Mouse (Mus musculus): ENCODE measurements around the gene Copz1. TPM values are rescaled to one million over a fixed set of nuclear protein-coding genes. Genes with fewer than 3 reads are reported as not detected.

The Copz1 gene
- polyA plus RNA-seq (2014; fragmentation: Nextera tagmentation; extraction: Ambion mirVana): 195 and 216 TPM in 2 replicates

DNA sequence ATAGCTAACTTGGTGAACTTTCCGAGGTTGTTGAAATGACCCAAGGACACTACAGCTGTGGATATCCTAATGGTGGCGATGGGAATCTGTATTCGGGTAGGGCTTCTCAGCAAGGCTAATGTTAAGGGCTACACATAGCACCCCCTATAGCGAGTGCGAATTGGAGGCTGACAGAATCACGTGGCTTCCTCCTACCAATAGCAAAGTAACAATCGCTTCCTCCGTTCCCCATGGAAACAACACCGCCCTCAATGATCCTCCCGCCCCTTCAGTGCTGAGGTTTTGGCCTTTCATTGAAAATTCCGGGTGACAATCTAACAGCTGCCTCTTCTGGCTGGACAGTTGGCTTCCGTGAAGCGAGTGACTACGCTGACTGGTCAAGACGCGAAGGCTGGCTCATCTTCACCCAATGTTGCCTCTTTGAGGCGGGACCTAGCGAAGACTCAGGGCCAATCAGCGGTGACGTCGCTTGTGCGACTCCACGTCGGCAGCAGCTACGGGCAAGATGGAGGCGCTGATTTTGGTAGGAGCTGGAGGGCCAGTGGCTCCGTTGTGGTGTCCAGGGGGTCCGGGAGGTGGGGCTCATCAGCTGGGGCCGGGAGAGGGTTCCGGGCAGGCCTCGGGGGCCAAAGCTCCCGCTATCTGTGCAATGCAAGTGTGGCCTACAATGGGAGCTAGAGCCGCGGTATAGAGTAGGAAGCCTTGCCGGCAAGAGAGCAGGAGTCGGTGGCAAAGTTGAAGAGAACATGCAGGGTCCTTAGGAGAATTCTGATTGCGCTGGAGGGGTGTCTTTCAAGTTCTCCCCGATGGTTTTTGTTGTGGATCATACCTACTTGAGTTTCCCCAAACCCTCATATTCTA is at the start of gene Copz1:
Copz1 (plus strand) TSS at position 296 of the 861 bp plus-strand sequence.
- peak within 1 kb of the TSS; percentile 73 for H3K4me2 ChIP-seq (ENCODE audit: low read depth, low read length)
- peaks cover 23% of the 10 kb centered on the region for H3K4me1 ChIP-seq (ENCODE audit: control insufficient read depth, insufficient read depth, low read length)

DNA sequence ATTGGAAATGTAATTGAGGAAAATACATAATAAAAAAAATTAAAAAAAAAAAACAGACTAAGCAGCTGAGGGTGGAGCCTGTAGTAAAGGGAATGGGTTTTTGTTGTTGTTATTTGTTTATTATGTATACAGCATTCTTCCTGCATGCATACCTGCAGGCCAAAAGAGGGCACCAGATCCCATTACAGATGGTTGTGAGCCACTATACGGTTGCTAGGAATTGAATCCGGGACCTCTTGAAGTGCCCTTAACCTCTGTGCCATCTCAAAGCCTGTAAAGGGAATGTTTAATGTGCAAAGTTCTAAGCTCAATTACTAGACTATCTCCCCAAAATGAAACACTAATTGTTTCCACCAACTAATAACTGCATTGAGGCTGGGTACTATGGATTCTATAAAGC is 48.4 kb upstream of the Copz1 start:
- no peaks in the 10 kb centered on the region for H3K9me3 ChIP-seq (ENCODE audit: control insufficient read depth, low read length)
- H3K27me3 ChIP-seq (ENCODE audit: control insufficient read depth, insufficient read depth, low read length): no peaks in the 10 kb centered on the region
- H3K9ac ChIP-seq (replicated peaks; ENCODE audit: low read depth, low read length): no peak overlapping the region
- WGBS: 91% methylated on average over 2 of the region's 2 CpGs
- ATAC-seq (ENCODE audit: low read depth): no peak
- no peak overlapping the region for H3K4me3 ChIP-seq (ENCODE audit: low read depth, low read length)
- H3K4me1 ChIP-seq (ENCODE audit: control insufficient read depth, insufficient read depth, low read length): no peaks in the 10 kb centered on the region
- no peaks in the 10 kb centered on the region for H3K36me3 ChIP-seq (ENCODE audit: control insufficient read depth, insufficient read depth, low read length)
- H3K27ac ChIP-seq (ENCODE audit: low read depth, low read length): no peak overlapping the region
- H3K4me2 ChIP-seq (ENCODE audit: low read depth, low read length): no peak overlapping the region

More for the DNA sequence above, at the start of gene Copz1:
- WGBS: under 1% methylated on average over 38 of the region's 38 CpGs
- Histone ChIP-seq H3K36me3 (ENCODE audit: control insufficient read depth, insufficient read depth, low read length) (no peaks in the 10 kb centered on the region), H3K27me3 (ENCODE audit: control insufficient read depth, insufficient read depth, low read length) (no peaks in the 10 kb centered on the region), H3K9me3 (ENCODE audit: control insufficient read depth, low read length) (no peaks in the 10 kb centered on the region), H3K4me3 (ENCODE audit: low read depth, low read length) (peak within 1 kb of the TSS; percentile 51), H3K9ac (replicated peaks; ENCODE audit: low read depth, low read length) (peak within 1 kb of the TSS; percentile 59), H3K27ac (ENCODE audit: low read depth, low read length) (peak within 1 kb of the TSS; percentile 34; the same call in 1 of the 2 replicates)
- ATAC-seq (ENCODE audit: low read depth): peak; percentile 99

DNA sequence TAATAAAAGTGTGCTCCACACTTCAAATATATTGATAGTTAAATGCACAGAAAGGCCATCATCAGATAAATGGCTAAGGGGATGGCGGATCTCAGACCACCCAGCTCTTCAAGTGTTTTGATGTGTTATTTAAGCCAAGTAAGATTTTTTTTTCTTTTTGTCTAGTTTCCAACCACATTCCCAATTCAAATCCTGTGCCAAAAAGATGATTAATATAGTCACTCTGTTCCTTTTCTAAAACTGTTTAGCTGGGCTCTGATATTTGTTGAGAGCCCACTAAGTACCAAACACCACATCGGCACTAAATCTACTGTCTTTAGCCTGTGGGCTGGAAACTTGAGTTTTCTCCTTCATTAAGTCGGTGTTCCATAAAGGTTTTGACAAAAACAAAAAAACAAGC is 45.5 kb upstream of the Copz1 start:
- H3K9ac ChIP-seq (replicated peaks; ENCODE audit: low read depth, low read length): no peak overlapping the region
- H3K4me2 ChIP-seq (ENCODE audit: low read depth, low read length): no peak overlapping the region
- WGBS: 80% methylated on average over 3 of the region's 3 CpGs
- H3K4me3 ChIP-seq (ENCODE audit: low read depth, low read length): no peak overlapping the region
- ATAC-seq (ENCODE audit: low read depth): no peak
- no peaks in the 10 kb centered on the region for H3K9me3 ChIP-seq (ENCODE audit: control insufficient read depth, low read length)
- no peaks in the 10 kb centered on the region; the same call in 1 of the 2 replicates for H3K4me1 ChIP-seq (ENCODE audit: control insufficient read depth, insufficient read depth, low read length)
- H3K27ac ChIP-seq (ENCODE audit: low read depth, low read length): no peak overlapping the region
- no peaks in the 10 kb centered on the region for H3K36me3 ChIP-seq (ENCODE audit: control insufficient read depth, insufficient read depth, low read length)
- no peaks in the 10 kb centered on the region for H3K27me3 ChIP-seq (ENCODE audit: control insufficient read depth, insufficient read depth, low read length)

DNA sequence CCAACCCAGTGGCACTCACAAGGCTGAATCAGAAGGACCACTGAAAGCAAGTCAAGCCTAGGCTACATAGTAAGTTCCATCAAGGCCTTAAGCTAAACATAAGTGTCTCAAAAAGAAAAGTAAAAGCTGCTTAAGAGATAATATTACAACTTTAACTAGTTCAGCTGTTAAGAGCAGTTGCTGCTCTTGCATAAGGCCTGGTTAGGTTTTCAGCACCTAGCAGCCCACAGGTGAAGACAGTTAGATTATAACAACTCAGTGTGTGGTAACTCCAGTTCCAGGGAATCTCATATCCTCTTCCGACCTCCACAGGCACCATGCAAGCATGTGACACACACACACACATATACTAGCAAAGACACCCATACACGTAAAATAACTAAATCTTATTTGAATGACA is 44.9 kb upstream of the Copz1 start:
- Histone ChIP-seq H3K4me2 (ENCODE audit: low read depth, low read length) (no peak overlapping the region), H3K36me3 (ENCODE audit: control insufficient read depth, insufficient read depth, low read length) (no peaks in the 10 kb centered on the region), H3K27me3 (ENCODE audit: control insufficient read depth, insufficient read depth, low read length) (no peaks in the 10 kb centered on the region), H3K9me3 (ENCODE audit: control insufficient read depth, low read length) (no peaks in the 10 kb centered on the region), H3K4me3 (ENCODE audit: low read depth, low read length) (no peak overlapping the region), H3K9ac (replicated peaks; ENCODE audit: low read depth, low read length) (no peak overlapping the region), H3K27ac (ENCODE audit: low read depth, low read length) (no peak overlapping the region), H3K4me1 (ENCODE audit: control insufficient read depth, insufficient read depth, low read length) (no peaks in the 10 kb centered on the region; the same call in 1 of the 2 replicates)
- WGBS: 92% methylated on average over 2 of the region's 2 CpGs
- no peak for ATAC-seq (ENCODE audit: low read depth)

DNA sequence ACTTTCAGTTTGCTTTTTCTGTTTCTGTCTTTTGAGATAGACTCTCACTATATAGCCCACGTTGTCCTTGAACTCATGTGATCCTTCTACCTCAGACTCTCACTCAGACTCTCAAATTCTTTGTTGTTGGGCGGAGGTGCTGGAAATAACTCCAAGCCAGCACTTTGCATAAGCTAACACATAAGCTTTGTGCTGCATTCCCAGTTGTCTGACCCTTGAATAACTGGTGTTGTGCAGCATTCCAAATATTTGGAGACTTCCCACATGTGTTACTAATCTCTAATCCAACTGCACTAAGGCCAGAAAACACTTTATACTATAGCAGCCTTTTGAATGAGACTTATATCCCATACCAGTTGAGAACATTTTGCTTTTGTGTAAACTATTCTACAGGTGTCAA is 43.6 kb upstream of the Copz1 start:
- H3K4me2 ChIP-seq (ENCODE audit: low read depth, low read length): no peak overlapping the region
- no peaks in the 10 kb centered on the region for H3K27me3 ChIP-seq (ENCODE audit: control insufficient read depth, insufficient read depth, low read length)
- no peak overlapping the region for H3K4me3 ChIP-seq (ENCODE audit: low read depth, low read length)
- no peak overlapping the region for H3K9ac ChIP-seq (replicated peaks; ENCODE audit: low read depth, low read length)
- no peak overlapping the region for H3K27ac ChIP-seq (ENCODE audit: low read depth, low read length)
- WGBS: 81% methylated on average over 2 of the region's 2 CpGs
- H3K4me1 ChIP-seq (ENCODE audit: control insufficient read depth, insufficient read depth, low read length): no peaks in the 10 kb centered on the region; the same call in 1 of the 2 replicates
- H3K36me3 ChIP-seq (ENCODE audit: control insufficient read depth, insufficient read depth, low read length): no peaks in the 10 kb centered on the region
- ATAC-seq (ENCODE audit: low read depth): no peak
- no peaks in the 10 kb centered on the region for H3K9me3 ChIP-seq (ENCODE audit: control insufficient read depth, low read length)

DNA sequence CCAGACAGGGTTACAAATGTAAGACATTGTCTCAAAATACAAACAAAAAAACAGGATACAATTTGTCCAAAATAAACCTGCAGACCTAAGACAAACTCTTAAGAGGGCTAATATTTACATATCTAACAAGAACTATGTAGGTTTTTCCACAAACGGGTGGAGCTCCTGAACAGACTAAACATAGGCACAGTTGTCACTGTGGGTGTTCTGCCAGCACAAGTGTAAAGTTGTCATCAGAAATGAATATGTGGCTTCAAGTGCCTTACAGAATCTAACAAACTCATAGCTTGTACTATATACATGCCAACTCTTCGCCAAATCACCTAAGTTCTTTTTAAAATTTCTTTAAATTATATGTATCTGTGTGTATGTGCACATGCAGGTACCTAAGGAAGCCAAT is 39.4 kb upstream of the Copz1 start:
- H3K27me3 ChIP-seq (ENCODE audit: control insufficient read depth, insufficient read depth, low read length): no peaks in the 10 kb centered on the region
- no peaks in the 10 kb centered on the region; the same call in 1 of the 2 replicates for H3K4me1 ChIP-seq (ENCODE audit: control insufficient read depth, insufficient read depth, low read length)
- no peak overlapping the region for H3K9ac ChIP-seq (replicated peaks; ENCODE audit: low read depth, low read length)
- WGBS: 89% methylated on average over 2 of the region's 2 CpGs
- no peaks in the 10 kb centered on the region for H3K9me3 ChIP-seq (ENCODE audit: control insufficient read depth, low read length)
- H3K27ac ChIP-seq (ENCODE audit: low read depth, low read length): no peak overlapping the region
- no peak overlapping the region for H3K4me3 ChIP-seq (ENCODE audit: low read depth, low read length)
- ATAC-seq (ENCODE audit: low read depth): no peak
- H3K4me2 ChIP-seq (ENCODE audit: low read depth, low read length): no peak overlapping the region
- no peaks in the 10 kb centered on the region for H3K36me3 ChIP-seq (ENCODE audit: control insufficient read depth, insufficient read depth, low read length)

DNA sequence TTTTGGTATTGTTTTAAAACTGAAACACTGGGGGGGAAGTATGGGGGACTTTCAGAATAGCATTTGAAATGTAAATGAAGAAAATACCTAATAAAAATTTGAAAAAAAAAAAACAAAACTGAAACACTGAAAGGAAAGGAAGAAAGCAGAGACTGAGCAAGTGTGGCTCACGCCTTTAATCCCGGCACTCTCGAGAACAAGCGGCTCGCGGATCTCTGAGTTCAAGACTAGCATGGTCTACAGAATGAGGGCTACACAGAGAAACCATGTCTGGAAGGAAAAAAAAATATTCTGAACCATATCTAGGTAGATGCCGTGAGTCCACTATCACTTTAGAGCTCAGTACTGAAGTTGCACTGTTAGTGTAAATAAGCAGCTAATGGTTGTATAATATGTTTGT is 35.2 kb upstream of the Copz1 start:
- Histone ChIP-seq H3K9me3 (ENCODE audit: control insufficient read depth, low read length) (no peaks in the 10 kb centered on the region), H3K27me3 (ENCODE audit: control insufficient read depth, insufficient read depth, low read length) (no peaks in the 10 kb centered on the region), H3K4me1 (ENCODE audit: control insufficient read depth, insufficient read depth, low read length) (peaks cover 15% of the 10 kb centered on the region), H3K9ac (replicated peaks; ENCODE audit: low read depth, low read length) (no peak overlapping the region), H3K4me3 (ENCODE audit: low read depth, low read length) (no peak overlapping the region), H3K36me3 (ENCODE audit: control insufficient read depth, insufficient read depth, low read length) (peaks cover 4% of the 10 kb centered on the region; the same call in 1 of the 2 replicates), H3K27ac (ENCODE audit: low read depth, low read length) (no peak overlapping the region), H3K4me2 (ENCODE audit: low read depth, low read length) (no peak overlapping the region)
- ATAC-seq (ENCODE audit: low read depth): no peak
- 98% methylated on average over 7 of the region's 7 CpGs for WGBS

DNA sequence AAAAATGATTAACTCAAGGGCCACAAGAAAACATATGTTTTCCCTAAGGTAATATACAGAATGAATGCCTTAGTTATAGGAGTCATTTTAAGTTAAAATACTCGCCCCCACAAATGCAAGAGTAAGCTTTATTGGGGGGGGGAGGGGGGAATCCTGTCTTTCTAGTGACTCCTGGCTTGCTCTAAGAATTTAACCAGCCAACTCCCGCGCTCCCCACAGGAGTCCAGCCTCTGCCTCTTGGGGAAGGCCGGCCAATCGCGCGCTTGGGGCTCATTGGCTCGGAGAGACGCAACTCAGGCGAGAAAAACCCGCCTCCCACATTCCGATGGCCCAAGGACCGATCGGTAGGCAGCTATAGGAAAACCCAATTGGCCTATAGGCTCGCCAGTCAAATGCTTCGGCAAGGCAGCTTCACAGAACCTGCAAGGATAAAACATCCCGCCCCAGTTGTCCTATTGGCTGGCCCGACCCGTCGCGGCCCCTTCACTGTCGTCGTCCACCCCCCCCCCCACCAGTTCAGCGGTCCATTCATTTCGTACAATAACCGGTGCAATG is 33.3 kb upstream of the Copz1 start:
- peak overlapping the region; percentile 95 for H3K27ac ChIP-seq (ENCODE audit: low read depth, low read length)
- H3K36me3 ChIP-seq (ENCODE audit: control insufficient read depth, insufficient read depth, low read length): peaks cover 21% of the 10 kb centered on the region
- peak; percentile 85 for ATAC-seq (ENCODE audit: low read depth)
- H3K4me1 ChIP-seq (ENCODE audit: control insufficient read depth, insufficient read depth, low read length): peaks cover 28% of the 10 kb centered on the region
- no peaks in the 10 kb centered on the region for H3K27me3 ChIP-seq (ENCODE audit: control insufficient read depth, insufficient read depth, low read length)
- no peaks in the 10 kb centered on the region for H3K9me3 ChIP-seq (ENCODE audit: control insufficient read depth, low read length)
- H3K4me3 ChIP-seq (ENCODE audit: low read depth, low read length): peak overlapping the region; percentile 67
- H3K4me2 ChIP-seq (ENCODE audit: low read depth, low read length): peak overlapping the region; percentile 53
- WGBS: under 1% methylated on average over 26 of the region's 26 CpGs
- peak overlapping the region; percentile 63 for H3K9ac ChIP-seq (replicated peaks; ENCODE audit: low read depth, low read length)

DNA sequence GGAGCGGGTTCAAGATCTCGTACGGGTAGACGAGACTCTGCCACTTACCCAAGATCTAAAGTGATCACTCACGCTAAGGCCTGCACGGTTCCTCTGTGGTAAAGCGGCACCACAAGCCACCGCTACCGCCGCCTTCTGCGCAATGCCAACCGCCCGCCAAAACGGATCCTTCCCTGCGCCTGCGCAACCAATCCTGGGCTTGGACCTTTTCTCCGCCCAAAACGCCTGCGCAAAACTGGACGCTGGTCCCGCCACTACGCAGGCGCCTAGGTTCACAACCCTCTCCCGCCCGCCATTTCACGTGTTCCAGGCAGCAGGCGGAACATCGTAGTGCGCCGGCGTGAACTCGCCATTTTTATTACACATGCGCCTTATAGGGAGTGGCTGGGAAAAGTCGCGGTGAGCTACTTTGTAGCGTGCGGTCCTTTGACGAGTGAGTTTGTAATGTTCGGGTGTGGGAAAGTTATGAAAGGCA is 32.8 kb upstream of the Copz1 start, which contains the start of gene Cbx5:
Cbx5 (minus strand) TSS at position 132 of the 475 bp plus-strand sequence.
- H3K4me1 ChIP-seq (ENCODE audit: control insufficient read depth, insufficient read depth, low read length): peaks cover 28% of the 10 kb centered on the region
- no peaks in the 10 kb centered on the region for H3K27me3 ChIP-seq (ENCODE audit: control insufficient read depth, insufficient read depth, low read length)
- H3K9me3 ChIP-seq (ENCODE audit: control insufficient read depth, low read length): no peaks in the 10 kb centered on the region
- WGBS: 0% methylated on average over 39 of the region's 39 CpGs
- peaks cover 21% of the 10 kb centered on the region for H3K36me3 ChIP-seq (ENCODE audit: control insufficient read depth, insufficient read depth, low read length)
- peak; percentile 94 for ATAC-seq (ENCODE audit: low read depth)
- H3K27ac ChIP-seq (ENCODE audit: low read depth, low read length): peak within 1 kb of the TSS; percentile 95
- H3K4me2 ChIP-seq (ENCODE audit: low read depth, low read length): peak within 1 kb of the TSS; percentile 69
- peak within 1 kb of the TSS; percentile 78 for H3K9ac ChIP-seq (replicated peaks; ENCODE audit: low read depth, low read length)
- peak within 1 kb of the TSS; percentile 67 for H3K4me3 ChIP-seq (ENCODE audit: low read depth, low read length)

Data from neural tube, embryonic 14.5 days (tissue).